Mouse (Mus musculus) heart, postnatal 4 days (tissue): ENCODE data around the gene Megf11. TPM values are rescaled to one million over a fixed set of nuclear protein-coding genes. Genes with fewer than 3 reads are reported as not detected.

ENCODE experiments used
- DNase-seq: peaks from one replicate; pipeline ENCODE4 v3.0.0; 2021
- total RNA-seq, 2 experiments: library from RNA; stranded (reverse); gene quantifications; 2 replicates each; pipeline ENCODE4 v1.2.3; 2021

Megf11 gene
- total RNA-seq, 2 experiments from 2014 or later, result 1.0 to 1.7 TPM

GRCm38 (mm10) chr9:64567482-64567881 lies 182.1 kb downstream of the Megf11 start:
- no peak for DNase-seq

DNA sequence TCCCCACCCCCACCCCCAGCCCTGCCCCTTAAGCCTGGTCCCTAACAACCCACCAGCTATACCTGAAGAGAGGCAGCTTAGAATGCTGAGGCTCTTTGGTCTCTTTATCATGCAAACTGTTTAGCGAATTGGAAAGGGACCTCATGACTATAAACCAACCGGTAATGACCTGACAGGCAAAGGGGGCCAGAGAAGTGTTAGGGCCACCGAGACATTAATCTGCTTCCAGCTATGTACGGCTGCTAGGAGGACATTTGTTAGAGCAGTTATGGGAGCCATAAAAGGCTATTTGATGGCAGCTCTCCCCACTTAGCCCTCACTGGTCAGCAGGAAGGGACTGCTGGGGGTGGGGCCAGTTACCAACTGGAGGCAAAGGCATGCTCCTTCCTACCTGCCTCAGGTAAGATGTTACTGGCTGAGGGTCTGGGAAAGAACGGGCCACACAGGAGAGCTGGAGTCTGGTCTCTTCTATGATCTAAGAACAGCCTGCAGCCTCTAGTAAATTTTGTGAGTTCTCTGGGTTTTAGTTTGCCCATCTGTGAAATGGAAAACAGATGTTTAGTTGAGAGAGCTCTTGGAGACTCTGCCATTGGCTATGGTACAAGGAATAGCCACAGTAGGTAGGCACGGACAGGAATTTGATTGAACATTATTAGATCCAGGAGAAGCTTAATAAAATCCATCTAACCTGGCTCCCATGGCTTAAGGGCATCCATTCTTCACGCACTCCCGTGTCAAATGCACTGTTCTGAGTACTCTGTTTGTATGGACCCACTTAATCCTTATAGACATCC lies 183.2 kb downstream of the Megf11 start:
- DNase-seq, result no peak

DNA sequence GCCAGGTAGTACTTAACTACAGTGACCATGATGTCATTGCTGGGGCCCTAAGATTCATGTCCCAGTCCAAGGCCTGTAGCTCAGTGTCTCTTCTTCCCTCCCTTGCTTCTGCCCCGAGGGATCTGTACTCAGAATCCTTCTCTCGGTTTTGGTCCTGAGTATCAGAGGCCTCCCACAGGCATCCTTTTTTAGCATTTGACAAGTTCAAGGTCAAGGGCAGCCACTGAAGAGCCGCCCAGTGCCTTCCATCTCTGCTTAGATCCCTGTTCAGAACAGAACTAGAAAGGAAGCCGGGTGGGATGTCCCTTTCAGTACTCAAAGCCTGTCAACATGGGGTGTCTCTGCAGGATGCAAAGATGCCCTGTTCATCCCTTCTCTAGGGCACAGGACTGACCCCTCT lies 185.0 kb downstream of the Megf11 start:
- no peak for DNase-seq

- no peak for DNase-seq
Measured at GRCm38 (mm10) chr9:64571091-64571490, 185.7 kb downstream of the Megf11 start.

DNA sequence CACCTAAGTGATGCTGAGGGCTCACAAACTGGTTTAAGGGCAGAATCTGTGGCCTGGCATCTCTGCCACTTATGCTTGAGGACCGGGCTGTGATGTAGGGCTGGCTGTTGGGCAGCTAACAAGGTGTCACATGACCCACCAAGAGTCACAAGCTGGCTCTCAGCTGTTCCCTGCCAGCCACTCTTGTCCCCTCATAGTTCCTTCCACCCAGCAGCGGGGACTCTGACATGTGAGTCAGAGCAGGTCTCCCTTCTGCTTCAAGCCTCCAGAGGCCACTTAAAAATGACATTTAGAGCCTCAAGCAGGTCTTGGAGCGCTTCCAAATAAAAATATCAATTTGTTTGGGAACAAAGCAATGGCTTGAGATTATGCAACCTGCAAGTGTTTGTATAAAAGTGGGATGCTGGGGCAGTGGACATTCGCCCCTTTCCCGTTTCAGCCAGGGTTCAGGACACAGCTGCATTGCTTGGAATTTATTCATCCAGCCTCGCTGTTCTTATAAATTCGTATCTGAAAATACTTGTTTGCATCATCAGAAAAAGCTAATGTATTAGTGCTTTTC lies 187.3 kb downstream of the Megf11 start:
- peak; percentile 43 for DNase-seq

GRCm38 (mm10) chr9:64575658-64576057 lies 190.2 kb downstream of the Megf11 start:
- DNase-seq, result no peak

GRCm38 (mm10) chr9:64576143-64576878 lies 190.9 kb downstream of the Megf11 start:
- no peak for DNase-seq

DNA sequence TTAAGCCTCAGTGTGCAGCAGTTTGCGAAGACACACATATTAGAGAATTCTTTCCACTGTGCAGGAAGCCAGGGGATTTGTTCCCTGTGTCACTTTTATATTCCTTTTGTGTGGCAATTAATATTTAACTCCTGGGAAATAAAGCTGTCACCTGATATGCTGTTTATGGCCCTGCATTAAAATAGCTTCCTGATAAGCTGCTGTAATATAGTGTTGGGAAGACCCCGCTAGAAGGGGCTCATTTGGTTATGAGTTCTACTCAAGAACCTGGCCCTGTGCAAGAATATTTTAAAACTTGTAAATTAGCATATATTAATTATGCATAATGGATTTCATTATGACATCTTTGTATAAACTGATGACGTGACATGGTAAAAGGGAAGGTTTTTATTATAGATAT lies 191.7 kb downstream of the Megf11 start:
- no peak for DNase-seq

DNA sequence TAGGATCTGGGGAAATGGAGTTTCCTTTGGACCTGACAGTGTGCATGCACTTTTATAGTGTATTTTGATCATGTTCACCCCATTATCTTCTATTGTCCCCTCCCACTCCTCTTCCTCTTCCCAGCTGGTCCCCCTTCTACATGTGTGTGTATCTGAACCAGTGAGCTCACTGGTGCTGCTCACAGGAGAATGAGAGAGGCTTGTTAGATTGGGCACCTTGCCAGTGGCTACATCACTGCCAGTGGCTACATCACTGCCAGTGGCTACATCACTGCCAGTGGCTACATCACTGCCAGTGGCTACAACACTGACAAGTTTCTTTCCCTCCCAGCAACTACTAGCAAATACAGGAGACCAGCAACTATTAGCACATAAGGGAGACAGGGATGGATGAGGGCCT lies 192.6 kb downstream of the Megf11 start:
- DNase-seq, result peak; percentile 34

DNA sequence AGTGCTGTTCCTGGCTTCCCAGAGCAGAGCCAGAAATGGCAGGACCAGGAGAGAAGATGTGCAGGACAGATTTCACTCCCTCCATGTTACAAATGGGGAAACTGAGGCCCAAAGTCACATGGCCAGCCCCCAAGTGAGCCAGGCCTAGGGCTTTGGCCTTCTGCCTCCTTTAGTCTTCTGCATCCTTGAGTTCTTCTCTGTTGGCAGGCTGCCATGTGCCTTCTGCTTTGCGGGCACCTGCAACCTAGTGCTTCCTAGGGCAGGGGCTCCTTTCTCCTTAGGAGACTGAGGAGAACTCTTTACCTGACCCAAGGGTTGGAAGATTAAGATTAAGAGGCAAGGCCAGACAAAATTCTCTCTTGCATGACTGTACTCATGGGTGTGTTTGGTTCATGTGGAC lies 193.9 kb downstream of the Megf11 start:
- DNase-seq, result no peak

DNA sequence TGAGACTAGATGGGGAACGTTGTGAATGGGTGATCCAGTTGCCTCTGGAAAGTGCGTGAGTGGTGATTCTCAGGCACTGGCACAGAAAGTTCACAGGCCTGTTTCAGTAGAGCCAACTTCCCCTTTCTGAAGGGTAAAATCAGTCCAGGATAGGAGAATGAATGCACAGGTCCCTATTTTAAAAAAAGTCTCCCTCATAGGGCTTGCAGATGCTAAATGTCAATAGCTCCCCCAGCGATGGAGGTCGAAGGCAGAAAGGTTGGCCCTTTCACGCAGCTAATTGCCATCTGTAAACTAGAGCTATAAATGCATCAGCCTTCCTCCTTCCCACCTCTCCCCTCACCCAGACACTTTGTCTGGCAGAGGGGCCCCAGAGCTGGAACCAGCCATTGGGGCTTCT lies 200.9 kb downstream of the Megf11 start:
- DNase-seq, result no peak

DNA sequence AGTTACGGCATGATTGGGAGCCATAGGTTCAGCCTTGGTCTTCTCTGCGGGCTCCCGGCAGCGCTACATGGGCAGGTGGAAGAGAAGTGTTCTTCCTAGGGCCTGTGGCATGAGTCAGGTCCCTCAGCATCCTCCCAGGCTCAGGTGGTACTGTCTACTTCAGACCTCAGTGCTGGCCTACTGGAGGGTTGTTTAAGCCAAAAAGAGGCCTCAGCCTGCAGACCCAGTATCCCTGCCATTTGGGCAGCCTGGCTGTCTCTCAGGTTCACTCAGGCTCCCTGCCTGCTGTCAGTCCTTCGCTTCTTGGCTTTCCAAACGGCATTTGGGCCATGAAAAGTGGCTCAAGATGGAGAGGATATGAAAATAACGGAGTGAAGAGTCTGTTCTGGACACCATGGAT lies 202.6 kb downstream of the Megf11 start:
- DNase-seq, result no peak

GRCm38 (mm10) chr9:64590634-64591041 lies 205.2 kb downstream of the Megf11 start:
- peak; percentile 24 for DNase-seq

GRCm38 (mm10) chr9:64591436-64591835 lies 206.0 kb downstream of the Megf11 start:
- DNase-seq, result no peak

DNA sequence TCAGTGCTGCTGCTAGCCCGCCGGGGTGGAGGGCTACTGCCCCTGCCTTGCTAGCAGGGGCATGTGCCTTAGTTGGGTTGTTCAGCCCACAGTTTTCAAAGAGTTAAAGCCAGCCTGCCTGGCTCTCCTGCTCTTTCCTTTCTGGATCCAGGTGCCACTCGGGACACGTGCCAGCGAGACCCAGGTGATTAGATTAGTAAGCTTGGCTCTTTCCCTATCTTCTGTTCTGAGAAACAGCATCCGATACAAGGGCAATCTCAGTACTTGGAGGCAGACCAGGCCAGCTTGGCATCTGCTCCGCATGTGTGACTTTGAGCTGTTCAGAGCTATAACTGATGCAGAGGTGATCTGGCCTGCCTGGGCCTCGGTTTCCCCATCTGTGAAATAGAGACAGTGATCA lies 209.0 kb downstream of the Megf11 start:
- no peak for DNase-seq

- DNase-seq, result no peak
Measured at GRCm38 (mm10) chr9:64598427-64598826, 213.0 kb downstream of the Megf11 start.

- no peak for DNase-seq
Measured at GRCm38 (mm10) chr9:64600731-64601130, 215.3 kb downstream of the Megf11 start.

GRCm38 (mm10) chr9:64602895-64603294 lies 217.5 kb downstream of the Megf11 start:
- DNase-seq, result no peak

- no peak for DNase-seq
Measured at GRCm38 (mm10) chr9:64604217-64604711, 218.8 kb downstream of the Megf11 start.

DNA sequence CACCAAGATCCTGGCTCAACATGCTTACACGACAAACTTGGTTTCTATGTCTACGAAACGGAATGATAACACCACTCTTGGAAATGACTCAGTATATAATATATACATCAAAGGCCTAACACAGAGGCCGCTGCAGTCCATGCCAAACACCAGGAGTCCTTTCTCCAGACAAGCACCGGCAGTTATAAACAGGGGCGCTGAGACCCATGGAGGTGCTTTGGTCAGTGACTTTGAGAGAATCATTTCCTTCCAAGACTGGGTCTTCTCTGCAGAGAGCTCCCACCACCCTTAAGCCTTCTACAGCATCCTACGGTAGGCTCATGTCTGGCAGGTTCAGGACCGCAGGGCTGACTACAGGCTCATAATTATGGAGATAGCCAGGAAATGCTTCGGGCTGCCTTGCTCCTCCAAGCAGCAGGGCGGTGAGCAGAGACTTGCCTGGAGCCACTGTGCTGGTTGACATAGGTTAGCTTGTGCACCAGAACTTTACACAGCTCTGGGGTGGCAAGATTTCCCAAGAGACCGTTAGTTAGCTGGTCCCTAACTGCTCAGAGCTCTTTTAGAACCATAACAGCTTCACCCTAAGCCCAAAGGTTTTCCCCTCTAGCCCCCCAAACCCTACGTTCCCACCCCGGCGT lies 219.8 kb downstream of the Megf11 start:
- no peak for DNase-seq

DNA sequence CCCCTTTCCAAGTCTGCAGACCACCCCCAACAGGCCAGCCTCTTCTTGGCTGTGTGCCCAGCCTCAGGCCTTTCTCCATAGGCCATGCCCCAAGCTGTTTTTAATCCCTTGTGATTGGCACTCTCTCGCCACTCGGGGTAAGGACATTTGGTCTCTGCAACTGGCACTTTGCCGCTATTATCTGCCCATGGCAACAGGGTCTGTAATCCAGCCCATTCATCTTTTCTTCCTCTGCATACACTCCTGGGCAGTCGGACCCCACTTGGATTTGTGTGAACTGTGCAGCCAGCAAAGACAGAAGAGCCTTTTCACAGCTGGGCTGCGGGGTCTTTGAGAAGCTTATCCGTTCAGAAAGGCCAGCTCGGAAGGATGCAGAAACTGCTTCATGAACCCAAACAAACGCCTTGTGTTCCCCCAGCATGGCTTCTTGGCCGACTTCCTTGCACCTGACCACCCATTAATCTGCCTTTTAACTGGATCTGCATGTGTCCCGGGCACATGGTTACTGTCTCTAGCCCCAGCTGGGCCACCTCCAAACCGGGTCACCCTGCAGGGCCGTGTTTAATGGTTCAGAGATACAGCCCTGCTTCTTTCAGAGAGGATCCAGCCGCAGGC lies 220.4 kb downstream of the Megf11 start:
- DNase-seq, result peak; percentile 29

DNA sequence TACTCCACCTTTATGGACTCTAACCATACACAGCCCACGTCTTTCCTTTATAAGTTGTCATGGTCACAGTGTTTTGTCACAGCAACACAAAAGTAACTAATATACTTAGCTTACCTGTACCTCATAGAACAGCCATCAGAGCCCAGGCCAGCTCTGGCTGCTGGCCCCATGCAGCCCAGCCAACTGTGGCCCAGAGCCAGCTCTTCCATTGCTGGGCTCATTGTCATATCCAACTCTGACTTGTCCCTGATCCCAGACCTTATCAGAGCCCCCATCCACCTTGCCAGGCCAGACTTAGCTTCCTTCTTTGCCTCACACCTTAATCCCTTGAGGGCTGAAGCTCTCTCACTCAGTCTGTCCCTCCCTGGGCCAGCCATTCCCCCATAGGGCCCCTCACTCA lies 221.6 kb downstream of the Megf11 start:
- DNase-seq, result no peak
